Mouse (Mus musculus) intestine, embryonic 16.5 days (tissue): ENCODE measurements around the gene Sapcd1. TPM values are rescaled to one million over a fixed set of nuclear protein-coding genes. Genes with fewer than 3 reads are reported as not detected.
"Not testable (repeated sequence)": the region's sequence is repeated elsewhere in the genome, so short reads cannot be mapped to it uniquely, and the experiment has no call there.

Source experiments
- ATAC-seq: fragments of 200-750 bp; cut with Nextera tagmentation; 2 replicates; pipeline ENCODE4 v1.8.0; 2017; ENCODE audit warnings: moderate TSS enrichment, moderate library complexity
- H3K27ac ChIP-seq: fragments of 300-500 bp; sonication (generic); 2 replicates; pipeline ENCODE4 v1.5.1; 2014; ENCODE audit warnings: mild to moderate bottlenecking, low read length
- H3K27me3 ChIP-seq: fragments of 300-500 bp; sonication (generic); replicated peaks from 2 replicates; pipeline ENCODE4 v1.6.1; 2014; ENCODE audit warnings: low read length, control low read depth, mixed read lengths; ENCODE audit not compliant: control insufficient read depth, insufficient read depth
- H3K36me3 ChIP-seq: fragments of 300-500 bp; sonication (generic); 2 replicates; pipeline ENCODE4 v1.6.1; 2014; ENCODE audit warnings: low read length, control low read depth; ENCODE audit not compliant: control insufficient read depth, insufficient read depth
- H3K4me1 ChIP-seq: fragments of 300-500 bp; sonication (generic); 2 replicates; pipeline ENCODE4 v1.6.1; 2014; ENCODE audit warnings: low read length, control low read depth, mixed read lengths; ENCODE audit not compliant: control insufficient read depth, insufficient read depth
- H3K4me2 ChIP-seq: fragments of 300-500 bp; sonication (generic); 2 replicates; pipeline ENCODE4 v1.6.1; 2014; ENCODE audit warnings: low read depth, low read length, control low read depth
- H3K4me3 ChIP-seq: fragments of 300-500 bp; sonication (generic); 2 replicates; pipeline ENCODE4 v1.5.1; 2014; ENCODE audit warnings: mild to moderate bottlenecking, low read length
- H3K9ac ChIP-seq: fragments of 300-500 bp; sonication (generic); 2 replicates; pipeline ENCODE4 v1.6.1; 2014; ENCODE audit warnings: low read depth, low read length
- H3K9me3 ChIP-seq: fragments of 300-500 bp; sonication (generic); 2 replicates; pipeline ENCODE4 v1.6.1; 2016; ENCODE audit warnings: low read length, control low read depth; ENCODE audit not compliant: control insufficient read depth
- WGBS: fragments of 180-500 bp; shearing (Covaris S2); extraction: QIAGEN DNeasy Blood & Tissue Kit; methylation state at CpG from one replicate; pipeline ENCODE4 v1.1.7; 2014; 5-methylcytosine and 5-hydroxymethylcytosine counted together
- polyA plus RNA-seq: library from polyadenylated mRNA; unstranded; fragments of >200 nt; fragmentation: Nextera tagmentation; extraction: Ambion mirVana; gene quantifications from 2 replicates; pipeline ENCODE4 v1.2.1, GENCODE M21; 2015

The Sapcd1 gene
- polyA plus RNA-seq, 1 experiment from 2014 or later, result 11.3 TPM

GRCm38 (mm10) chr17:34997142-34997483 lies 30.7 kb downstream of the Sapcd1 start:
- 86% methylated on average over 5 of the region's 5 CpGs for WGBS
- Histone ChIP-seq H3K36me3 (no peaks in the 10 kb centered on the region), H3K4me3 (no peak overlapping the region), H3K27me3 (no peaks in the 10 kb centered on the region), H3K4me2 (no peak overlapping the region), H3K9ac (no peak overlapping the region), H3K4me1 (peaks cover 4% of the 10 kb centered on the region; the same call in 1 of the 2 replicates), H3K9me3 (no peaks in the 10 kb centered on the region), H3K27ac (no peak overlapping the region)
- no peak for ATAC-seq

- no peaks in the 10 kb centered on the region for H3K36me3 ChIP-seq
- H3K9ac ChIP-seq, result no peak overlapping the region
- H3K4me1 ChIP-seq, result peaks cover 4% of the 10 kb centered on the region; the same call in 1 of the 2 replicates
- no peak overlapping the region for H3K27ac ChIP-seq
- H3K9me3 ChIP-seq, result no peaks in the 10 kb centered on the region
- no peaks in the 10 kb centered on the region for H3K27me3 ChIP-seq
- no peak overlapping the region for H3K4me3 ChIP-seq
- 0 out of 2 replicates have a peak overlapping the region, but pooled peaks have one; percentile 9 for H3K4me2 ChIP-seq
- no peak for ATAC-seq
- 87% methylated on average over 12 of the region's 14 CpGs for WGBS
Measured at GRCm38 (mm10) chr17:34996411-34997141, 31.2 kb downstream of the Sapcd1 start.

GRCm38 (mm10) chr17:34995927-34996326 lies 31.9 kb downstream of the Sapcd1 start:
- not testable (repeated sequence) for H3K4me3 ChIP-seq, H3K4me2 ChIP-seq, H3K27me3 ChIP-seq, H3K36me3 ChIP-seq, H3K9me3 ChIP-seq, H3K4me1 ChIP-seq, H3K9ac ChIP-seq, ATAC-seq, H3K27ac ChIP-seq
- WGBS, result 95% methylated on average over 4 of the region's 4 CpGs

- not testable (repeated sequence) for H3K9ac ChIP-seq, H3K27ac ChIP-seq, H3K4me1 ChIP-seq, H3K9me3 ChIP-seq, H3K27me3 ChIP-seq, H3K4me3 ChIP-seq, H3K36me3 ChIP-seq, ATAC-seq, H3K4me2 ChIP-seq
- WGBS, result 82% methylated on average over 4 of the region's 4 CpGs
Measured at GRCm38 (mm10) chr17:34995192-34995591, 32.6 kb downstream of the Sapcd1 start.

- H3K27ac ChIP-seq, result no peak overlapping the region
- H3K4me3 ChIP-seq, result no peak overlapping the region
- ATAC-seq, result no peak
- H3K4me2 ChIP-seq, result no peak overlapping the region
- H3K27me3 ChIP-seq, result no peaks in the 10 kb centered on the region
- no peaks in the 10 kb centered on the region for H3K9me3 ChIP-seq
- H3K4me1 ChIP-seq, result peaks cover 2% of the 10 kb centered on the region; the same call in 1 of the 2 replicates
- no peaks in the 10 kb centered on the region for H3K36me3 ChIP-seq
- no peak overlapping the region for H3K9ac ChIP-seq
Measured at GRCm38 (mm10) chr17:34994751-34995150, 33.1 kb downstream of the Sapcd1 start.

GRCm38 (mm10) chr17:34984218-34984617 lies 43.6 kb downstream of the Sapcd1 start:
- no peak for ATAC-seq
- 0 out of 2 replicates have a peak, but pooled peaks cover 8% of the 10 kb centered on the region for H3K36me3 ChIP-seq
- H3K9me3 ChIP-seq, result no peaks in the 10 kb centered on the region
- WGBS, result 72% methylated on average over 2 of the region's 2 CpGs
- no peak overlapping the region for H3K9ac ChIP-seq
- peaks cover 17% of the 10 kb centered on the region for H3K4me1 ChIP-seq
- H3K27ac ChIP-seq, result no peak overlapping the region
- H3K4me2 ChIP-seq, result no peak overlapping the region
- H3K4me3 ChIP-seq, result no peak overlapping the region
- no peaks in the 10 kb centered on the region for H3K27me3 ChIP-seq

- peak overlapping the region; percentile 99 for H3K27ac ChIP-seq
- ATAC-seq, result no peak; the same call in 1 of the 2 replicates
- peaks cover 17% of the 10 kb centered on the region for H3K4me1 ChIP-seq
- under 1% methylated on average over 15 of the region's 15 CpGs for WGBS
- 0 out of 2 replicates have a peak, but pooled peaks cover 8% of the 10 kb centered on the region for H3K36me3 ChIP-seq
- H3K4me3 ChIP-seq, result peak overlapping the region; percentile 89
- H3K27me3 ChIP-seq, result no peaks in the 10 kb centered on the region
- no peaks in the 10 kb centered on the region for H3K9me3 ChIP-seq
- peak overlapping the region; percentile 96 for H3K9ac ChIP-seq
- peak overlapping the region; percentile 80 for H3K4me2 ChIP-seq
Measured at GRCm38 (mm10) chr17:34982328-34982727, 45.5 kb downstream of the Sapcd1 start.

- peak; percentile 94 for ATAC-seq
- Histone ChIP-seq H3K9ac (peak within 1 kb of the TSS; percentile 96), H3K9me3 (no peaks in the 10 kb centered on the region), H3K4me1 (peaks cover 17% of the 10 kb centered on the region), H3K4me3 (peak within 1 kb of the TSS; percentile 89), H3K4me2 (peak within 1 kb of the TSS; percentile 80), H3K27me3 (no peaks in the 10 kb centered on the region), H3K27ac (peak within 1 kb of the TSS; percentile 99), H3K36me3 (0 out of 2 replicates have a peak, but pooled peaks cover 8% of the 10 kb centered on the region)
- WGBS, result under 1% methylated on average over 58 of the region's 58 CpGs
Measured at GRCm38 (mm10) chr17:34981690-34982180, 46.1 kb downstream of the Sapcd1 start, which contains the start of gene Lsm2. Gene Lsm2, plus strand, starts transcription at chr17:34981862.

GRCm38 (mm10) chr17:34980655-34981054 lies 47.2 kb downstream of the Sapcd1 start:
- H3K9ac ChIP-seq, result peak overlapping the region; percentile 96
- no peaks in the 10 kb centered on the region for H3K9me3 ChIP-seq
- H3K4me2 ChIP-seq, result peak overlapping the region; percentile 80
- peak overlapping the region; percentile 89 for H3K4me3 ChIP-seq
- peaks cover 17% of the 10 kb centered on the region for H3K4me1 ChIP-seq
- WGBS, result 12% methylated on average over 2 of the region's 2 CpGs
- H3K27ac ChIP-seq, result 0 out of 2 replicates have a peak overlapping the region, but pooled peaks have one; percentile 5
- H3K27me3 ChIP-seq, result no peaks in the 10 kb centered on the region
- H3K36me3 ChIP-seq, result 0 out of 2 replicates have a peak, but pooled peaks cover under 1% of the 10 kb centered on the region
- ATAC-seq, result no peak
